Mouse (Mus musculus) hindbrain, embryonic 12.5 days (tissue): ENCODE data around the gene Gtf2ird2. TPM values are rescaled to one million over a fixed set of nuclear protein-coding genes. Genes with fewer than 3 reads are reported as not detected.

Experiments
- ATAC-seq: fragments of 200-750 bp; cut with Nextera tagmentation; 2 replicates; pipeline ENCODE4 v1.8.0; 2017; ENCODE audit warnings: moderate TSS enrichment; ENCODE audit not compliant: low FRiP score
- H3K27ac ChIP-seq: fragments of 300-500 bp; sonication (generic); 2 replicates; pipeline ENCODE4 v1.5.1; 2016; ENCODE audit warnings: mild to moderate bottlenecking
- H3K27me3 ChIP-seq: fragments of 300-500 bp; sonication (generic); 2 replicates; pipeline ENCODE4 v1.6.1; 2016; ENCODE audit warnings: mild to moderate bottlenecking
- H3K36me3 ChIP-seq: fragments of 300-500 bp; sonication (generic); 2 replicates; pipeline ENCODE4 v1.6.1; 2016; ENCODE audit warnings: mild to moderate bottlenecking
- H3K4me1 ChIP-seq: fragments of 300-500 bp; sonication (generic); 2 replicates; pipeline ENCODE4 v1.6.1; 2016
- H3K4me2 ChIP-seq: fragments of 300-500 bp; sonication (generic); replicated peaks from 2 replicates; pipeline ENCODE4 v1.6.1; 2016; ENCODE audit warnings: mild to moderate bottlenecking
- H3K4me3 ChIP-seq: fragments of 300-500 bp; sonication (generic); 2 replicates; pipeline ENCODE4 v1.5.1; 2016; ENCODE audit warnings: mild to moderate bottlenecking
- H3K9ac ChIP-seq: fragments of 300-500 bp; sonication (generic); 2 replicates; pipeline ENCODE4 v1.6.1; 2016; ENCODE audit warnings: mild to moderate bottlenecking, moderate library complexity
- H3K9me3 ChIP-seq: fragments of 300-500 bp; sonication (generic); replicated peaks from 2 replicates; pipeline ENCODE4 v1.6.1; 2016; ENCODE audit warnings: mild to moderate bottlenecking
- WGBS: fragments of 180-500 bp; shearing (Covaris S2); methylation state at CpG from one replicate; pipeline ENCODE4 v1.1.7; 2016; 5-methylcytosine and 5-hydroxymethylcytosine counted together
- polyA plus RNA-seq: library from polyadenylated mRNA; unstranded; fragments of >200 nt; fragmentation: Nextera tagmentation; extraction: Ambion mirVana; gene quantifications from 2 replicates; pipeline ENCODE4 v1.2.1, GENCODE M21; 2016

The Gtf2ird2 gene
- polyA plus RNA-seq, 1 experiment from 2014 or later = 11.7 TPM

GRCm38 (mm10) chr5:134237936-134238760 lies 54.3 kb downstream of the Gtf2ird2 start:
- no peaks in the 10 kb centered on the region for H3K9me3 ChIP-seq
- H3K9ac ChIP-seq = no peak overlapping the region
- H3K27ac ChIP-seq = peak overlapping the region; percentile 71
- peak; percentile 73 for ATAC-seq
- H3K27me3 ChIP-seq = no peaks in the 10 kb centered on the region
- WGBS = 62% methylated on average over 28 of the region's 28 CpGs
- H3K36me3 ChIP-seq = peaks cover 79% of the 10 kb centered on the region
- peaks cover 30% of the 10 kb centered on the region for H3K4me1 ChIP-seq
- no peak overlapping the region for H3K4me3 ChIP-seq
- no peak overlapping the region for H3K4me2 ChIP-seq

- no peak for ATAC-seq
- no peak overlapping the region for H3K4me3 ChIP-seq
- no peak overlapping the region for H3K9ac ChIP-seq
- peaks cover 99% of the 10 kb centered on the region for H3K36me3 ChIP-seq
- H3K4me2 ChIP-seq = no peak overlapping the region
- H3K4me1 ChIP-seq = peaks cover 9% of the 10 kb centered on the region; the same call in 1 of the 2 replicates
- 81% methylated on average over 5 of the region's 5 CpGs for WGBS
- no peaks in the 10 kb centered on the region for H3K9me3 ChIP-seq
- H3K27me3 ChIP-seq = no peaks in the 10 kb centered on the region
- no peak overlapping the region; the same call in 1 of the 2 replicates for H3K27ac ChIP-seq
Observed at GRCm38 (mm10) chr5:134241831-134242230, 58.0 kb downstream of the Gtf2ird2 start.

DNA sequence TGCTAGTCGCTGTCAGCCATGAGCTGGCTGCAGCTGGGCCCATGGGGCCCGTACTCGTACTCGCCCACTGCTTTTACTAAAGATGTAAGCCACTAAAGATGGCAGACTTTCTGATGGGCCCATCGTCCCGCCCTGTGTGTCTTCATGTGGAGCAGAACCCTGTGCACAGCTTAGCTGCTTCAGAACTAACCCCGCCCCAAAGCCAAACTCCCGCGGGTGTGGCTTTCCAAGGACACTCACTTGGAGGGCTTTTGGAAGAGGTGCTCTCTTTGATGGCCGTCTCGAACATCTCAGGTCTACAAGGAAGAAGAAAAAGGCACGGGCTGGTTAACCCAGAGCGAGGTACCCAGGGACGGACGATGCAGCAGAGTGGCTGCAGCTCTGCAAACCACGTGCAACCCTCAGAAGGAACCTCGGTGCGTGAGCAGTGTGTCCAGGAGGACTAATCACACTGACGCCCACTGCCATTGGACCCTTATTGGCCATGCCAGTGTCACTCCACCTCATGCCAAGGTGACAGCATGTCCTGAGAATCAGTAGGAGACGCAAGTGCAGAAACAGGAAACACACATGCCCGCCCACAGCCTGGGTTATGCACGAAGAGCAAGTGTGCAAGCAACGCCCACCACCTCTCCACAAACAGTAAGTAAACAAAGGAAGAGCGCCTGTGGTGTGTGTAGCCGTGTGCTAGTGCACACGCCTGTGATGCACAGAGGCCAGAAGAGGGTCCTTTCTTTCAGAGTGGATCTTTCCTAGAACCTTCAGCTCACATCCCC lies 60.0 kb downstream of the Gtf2ird2 start:
- Histone ChIP-seq H3K27me3 (no peaks in the 10 kb centered on the region), H3K36me3 (peaks cover 100% of the 10 kb centered on the region), H3K4me3 (no peak overlapping the region), H3K4me1 (0 out of 2 replicates have a peak, but pooled peaks cover 3% of the 10 kb centered on the region), H3K9me3 (no peaks in the 10 kb centered on the region), H3K9ac (no peak overlapping the region), H3K27ac (no peak overlapping the region), H3K4me2 (no peak overlapping the region)
- 94% methylated on average over 26 of the region's 26 CpGs for WGBS
- no peak for ATAC-seq

GRCm38 (mm10) chr5:134244890-134245289 lies 61.1 kb downstream of the Gtf2ird2 start:
- no peak overlapping the region for H3K9ac ChIP-seq
- H3K27me3 ChIP-seq = no peaks in the 10 kb centered on the region
- ATAC-seq = no peak
- 94% methylated on average over 5 of the region's 5 CpGs for WGBS
- H3K4me2 ChIP-seq = no peak overlapping the region
- no peak overlapping the region for H3K27ac ChIP-seq
- no peak overlapping the region for H3K4me3 ChIP-seq
- no peaks in the 10 kb centered on the region for H3K4me1 ChIP-seq
- peaks cover 100% of the 10 kb centered on the region for H3K36me3 ChIP-seq
- no peaks in the 10 kb centered on the region for H3K9me3 ChIP-seq

DNA sequence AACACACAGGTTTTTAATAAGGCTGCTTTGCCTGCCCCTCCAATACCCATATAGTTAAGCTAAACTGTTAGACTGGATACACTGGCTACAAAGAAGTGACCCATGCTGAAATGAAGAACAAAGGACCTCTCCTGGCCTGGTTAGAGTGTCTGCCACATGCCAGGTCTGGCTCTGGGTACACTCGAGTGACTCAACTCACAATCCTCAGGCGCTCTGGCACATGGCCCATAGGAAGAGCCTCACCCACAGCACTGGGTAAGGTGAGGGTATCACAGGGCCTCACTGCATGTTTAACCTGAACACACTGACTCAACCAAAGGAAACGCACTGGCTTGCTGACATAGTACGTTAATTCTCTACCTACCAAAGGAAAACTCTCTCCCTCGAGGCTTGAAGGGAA lies 62.3 kb downstream of the Gtf2ird2 start:
- Histone ChIP-seq H3K36me3 (peaks cover 98% of the 10 kb centered on the region), H3K27ac (no peak overlapping the region), H3K4me3 (no peak overlapping the region), H3K9ac (no peak overlapping the region), H3K9me3 (no peaks in the 10 kb centered on the region), H3K27me3 (no peaks in the 10 kb centered on the region), H3K4me1 (no peaks in the 10 kb centered on the region), H3K4me2 (no peak overlapping the region)
- WGBS = 95% methylated on average over 5 of the region's 5 CpGs
- no peak for ATAC-seq

GRCm38 (mm10) chr5:134248608-134249244 lies 64.9 kb downstream of the Gtf2ird2 start:
- Histone ChIP-seq H3K36me3 (peaks cover 98% of the 10 kb centered on the region), H3K4me3 (no peak overlapping the region), H3K27ac (no peak overlapping the region), H3K4me2 (no peak overlapping the region), H3K9me3 (no peaks in the 10 kb centered on the region), H3K9ac (no peak overlapping the region), H3K4me1 (no peaks in the 10 kb centered on the region), H3K27me3 (no peaks in the 10 kb centered on the region)
- no peak for ATAC-seq
- 92% methylated on average over 14 of the region's 14 CpGs for WGBS

DNA sequence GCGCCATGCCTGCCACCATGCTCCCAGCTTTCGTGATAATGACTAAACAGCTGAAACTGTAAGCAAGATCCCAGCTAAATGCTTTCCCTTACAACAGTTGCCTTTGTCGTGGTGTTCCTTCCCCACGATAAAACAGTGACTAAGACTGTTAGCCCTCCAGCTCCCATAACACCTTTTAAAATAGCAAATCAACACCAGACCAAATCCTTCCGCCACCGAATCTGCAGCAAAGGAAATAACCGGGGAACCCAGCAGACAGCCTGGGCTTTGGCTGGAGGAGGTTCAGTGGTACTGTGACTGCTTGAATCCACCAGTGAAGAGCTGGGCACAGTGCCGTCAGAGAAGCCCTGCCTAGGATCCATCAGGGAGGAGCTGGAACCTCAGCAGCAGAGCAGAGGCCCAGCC lies 65.4 kb downstream of the Gtf2ird2 start:
- H3K9me3 ChIP-seq = no peaks in the 10 kb centered on the region
- H3K27me3 ChIP-seq = no peaks in the 10 kb centered on the region
- H3K27ac ChIP-seq = no peak overlapping the region
- ATAC-seq = no peak
- 97% methylated on average over 8 of the region's 8 CpGs for WGBS
- H3K4me1 ChIP-seq = no peaks in the 10 kb centered on the region
- no peak overlapping the region for H3K4me2 ChIP-seq
- no peak overlapping the region for H3K9ac ChIP-seq
- peaks cover 97% of the 10 kb centered on the region for H3K36me3 ChIP-seq
- no peak overlapping the region for H3K4me3 ChIP-seq

DNA sequence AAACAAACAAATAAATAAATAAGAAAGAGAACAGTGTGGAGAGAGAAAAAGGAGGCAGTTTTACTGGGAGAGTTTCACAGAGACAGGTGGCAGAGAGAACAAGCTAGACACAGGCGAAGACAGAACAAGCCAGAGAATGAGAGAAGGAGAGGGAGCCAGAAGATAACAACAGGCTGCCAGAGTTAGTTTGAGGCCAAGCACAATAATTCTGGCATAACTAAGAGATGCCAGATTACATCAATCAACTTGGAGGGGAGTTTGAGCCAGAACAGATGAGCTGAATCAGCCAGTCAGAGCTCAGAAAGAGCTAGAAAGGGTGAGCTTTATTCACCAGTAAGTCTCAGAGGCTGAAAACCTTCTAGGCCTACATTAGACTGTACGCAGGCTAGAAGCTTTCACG lies 66.8 kb downstream of the Gtf2ird2 start:
- no peak overlapping the region for H3K4me3 ChIP-seq
- H3K27ac ChIP-seq = no peak overlapping the region
- no peak overlapping the region for H3K4me2 ChIP-seq
- H3K27me3 ChIP-seq = no peaks in the 10 kb centered on the region
- H3K9me3 ChIP-seq = no peaks in the 10 kb centered on the region
- no peaks in the 10 kb centered on the region for H3K4me1 ChIP-seq
- H3K36me3 ChIP-seq = peaks cover 97% of the 10 kb centered on the region
- H3K9ac ChIP-seq = no peak overlapping the region
- 95% methylated on average over 3 of the region's 3 CpGs for whole genome bisulfite sequencing
- no peak for ATAC-seq

DNA sequence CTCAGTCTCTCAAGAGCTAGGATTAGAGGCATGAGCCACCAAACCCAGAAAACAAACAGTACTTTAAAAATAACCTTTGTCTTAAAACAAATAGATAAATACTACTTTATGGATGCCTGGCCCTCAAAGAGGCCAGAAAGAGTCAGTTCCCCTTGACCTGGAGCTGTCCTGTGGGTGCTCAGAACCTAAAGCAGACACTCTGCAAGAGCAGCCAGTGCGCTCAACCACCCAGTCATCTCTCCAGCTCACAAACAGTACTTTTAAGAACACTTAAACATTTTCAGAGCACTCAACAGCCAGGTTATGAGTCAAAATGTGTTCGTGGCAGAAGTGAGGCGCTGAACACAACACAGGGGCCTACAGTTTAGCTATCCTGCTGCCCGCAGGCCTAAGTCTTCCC lies 67.3 kb downstream of the Gtf2ird2 start:
- Histone ChIP-seq H3K9me3 (no peaks in the 10 kb centered on the region), H3K4me2 (no peak overlapping the region), H3K4me3 (no peak overlapping the region), H3K27ac (no peak overlapping the region), H3K36me3 (peaks cover 97% of the 10 kb centered on the region), H3K27me3 (no peaks in the 10 kb centered on the region), H3K9ac (no peak overlapping the region), H3K4me1 (no peaks in the 10 kb centered on the region)
- 96% methylated on average over 4 of the region's 4 CpGs for WGBS
- ATAC-seq = no peak

GRCm38 (mm10) chr5:134253806-134254205 lies 70.0 kb downstream of the Gtf2ird2 start:
- Histone ChIP-seq H3K4me3 (no peak overlapping the region), H3K9me3 (no peaks in the 10 kb centered on the region), H3K9ac (no peak overlapping the region), H3K36me3 (peaks cover 95% of the 10 kb centered on the region), H3K27ac (no peak overlapping the region), H3K4me1 (no peaks in the 10 kb centered on the region), H3K4me2 (no peak overlapping the region), H3K27me3 (no peaks in the 10 kb centered on the region)
- ATAC-seq = no peak
- WGBS = 85% methylated on average over 3 of the region's 3 CpGs

DNA sequence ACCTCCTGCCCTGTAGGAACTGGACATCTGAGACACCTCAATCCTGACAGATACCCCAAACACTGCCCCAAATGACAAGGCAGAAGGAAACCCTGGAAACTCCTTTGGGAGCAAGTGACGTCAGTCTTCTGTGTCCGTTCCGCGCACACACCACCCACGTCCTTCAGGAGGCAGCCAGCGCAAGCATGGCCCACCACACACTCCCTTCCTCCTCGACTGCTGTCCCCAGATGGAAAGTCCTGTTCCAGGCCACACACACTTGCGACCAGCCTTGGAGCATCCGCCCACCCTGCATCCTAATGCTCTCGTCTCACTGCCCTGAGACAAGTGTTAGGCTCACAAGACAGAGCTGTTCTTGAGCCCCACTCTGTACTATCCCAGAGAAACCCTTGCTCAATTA lies 71.5 kb downstream of the Gtf2ird2 start:
- ATAC-seq = no peak
- Histone ChIP-seq H3K27ac (no peak overlapping the region), H3K4me3 (no peak overlapping the region), H3K27me3 (no peaks in the 10 kb centered on the region), H3K4me1 (no peaks in the 10 kb centered on the region), H3K36me3 (peaks cover 96% of the 10 kb centered on the region), H3K9ac (no peak overlapping the region), H3K9me3 (no peaks in the 10 kb centered on the region), H3K4me2 (no peak overlapping the region)
- WGBS = 90% methylated on average over 10 of the region's 10 CpGs

DNA sequence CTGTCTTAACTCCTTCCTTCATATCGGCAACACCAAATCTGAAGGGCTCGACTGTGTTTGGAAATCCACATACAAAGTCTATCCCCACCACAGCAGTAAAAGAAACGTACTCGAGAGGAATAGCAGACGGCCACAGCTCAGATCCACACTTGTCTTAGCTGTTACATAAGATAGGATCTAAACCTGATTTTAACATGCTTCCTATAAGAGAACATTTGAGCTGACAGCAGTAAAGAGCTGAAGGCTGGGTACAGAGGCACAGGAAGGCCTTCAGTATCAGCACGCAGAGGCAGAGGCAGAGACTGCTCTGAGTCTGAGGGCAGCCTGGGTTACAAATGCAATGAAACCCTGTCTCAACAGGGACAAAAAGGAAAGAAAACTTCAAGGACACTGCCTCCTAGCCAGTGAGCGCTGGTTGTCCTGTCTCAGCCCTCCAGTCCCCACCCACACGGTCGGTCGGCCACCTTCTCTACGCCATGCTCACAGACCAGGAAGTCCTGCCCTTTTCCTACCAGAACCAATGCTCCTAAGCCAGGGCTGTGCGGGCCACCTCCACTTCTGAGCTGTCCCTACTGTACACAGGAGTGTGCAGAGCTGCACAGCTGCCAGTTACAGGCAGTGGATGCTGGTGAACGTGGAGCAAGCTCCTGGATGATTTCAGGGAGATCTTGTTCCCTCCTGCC lies 73.7 kb downstream of the Gtf2ird2 start:
- no peaks in the 10 kb centered on the region for H3K27me3 ChIP-seq
- no peak overlapping the region for H3K4me2 ChIP-seq
- no peak overlapping the region for H3K9ac ChIP-seq
- H3K9me3 ChIP-seq = no peaks in the 10 kb centered on the region
- H3K36me3 ChIP-seq = peaks cover 97% of the 10 kb centered on the region
- H3K4me1 ChIP-seq = no peaks in the 10 kb centered on the region
- 93% methylated on average over 13 of the region's 13 CpGs for WGBS
- no peak overlapping the region for H3K4me3 ChIP-seq
- ATAC-seq = no peak
- no peak overlapping the region for H3K27ac ChIP-seq
